Mouse (Mus musculus) liver, embryonic 16.5 days (tissue): ENCODE measurements around the gene Tjp2. TPM values are rescaled to one million over a fixed set of nuclear protein-coding genes. Genes with fewer than 3 reads are reported as not detected.

Source experiments
- ATAC-seq: fragments of 200-750 bp; cut with Nextera tagmentation; 2 replicates; pipeline ENCODE4 v1.8.0; 2017; ENCODE audit warnings: low read depth, mild to moderate bottlenecking, moderate number of reproducible peaks, moderate library complexity
- H3K27ac ChIP-seq: fragments of 300-500 bp; sonication (generic); 2 replicates; pipeline ENCODE4 v1.5.1; 2014; ENCODE audit warnings: mild to moderate bottlenecking, low read length
- H3K27me3 ChIP-seq: fragments of 300-500 bp; sonication (generic); 2 replicates; pipeline ENCODE4 v1.6.1; 2014; ENCODE audit warnings: low read depth, low read length, mixed read lengths; ENCODE audit not compliant: control insufficient read depth, insufficient read depth
- H3K36me3 ChIP-seq: fragments of 300-500 bp; sonication (generic); 2 replicates; pipeline ENCODE4 v1.6.1; 2014; ENCODE audit warnings: mild to moderate bottlenecking; ENCODE audit not compliant: control insufficient read depth, insufficient read depth
- H3K4me1 ChIP-seq: fragments of 300-500 bp; sonication (generic); 2 replicates; pipeline ENCODE4 v1.6.1; 2014; ENCODE audit warnings: low read depth, low read length, mixed read lengths; ENCODE audit not compliant: control insufficient read depth
- H3K4me2 ChIP-seq: fragments of 300-500 bp; sonication (generic); 2 replicates; pipeline ENCODE4 v1.6.1; 2014; ENCODE audit warnings: low read depth, low read length, mixed read lengths
- H3K4me3 ChIP-seq: fragments of 300-500 bp; sonication (generic); 2 replicates; pipeline ENCODE4 v1.5.1; 2014; ENCODE audit warnings: low read depth, mild to moderate bottlenecking, low read length
- H3K9ac ChIP-seq: fragments of 300-500 bp; sonication (generic); 2 replicates; pipeline ENCODE4 v1.6.1; 2014; ENCODE audit warnings: low read depth, low read length
- H3K9me3 ChIP-seq: fragments of 300-500 bp; sonication (generic); replicated peaks from 2 replicates; pipeline ENCODE4 v1.6.1; 2016; ENCODE audit warnings: low read length; ENCODE audit not compliant: control insufficient read depth
- WGBS: fragments of 180-500 bp; shearing (Covaris S2); extraction: QIAGEN DNeasy Blood & Tissue Kit; methylation state at CpG from one replicate; pipeline ENCODE4 v1.1.7; 2014; ENCODE audit not compliant: insufficient replicate concordance; 5-methylcytosine and 5-hydroxymethylcytosine counted together
- polyA plus RNA-seq: library from polyadenylated mRNA; unstranded; fragments of >200 nt; fragmentation: Nextera tagmentation; extraction: Ambion mirVana; gene quantifications from 2 replicates; pipeline ENCODE4 v1.2.1, GENCODE M21; 2015

Tjp2 gene
- polyA plus RNA-seq, 1 experiment from 2014 or later, result 6.6 TPM

GRCm38 (mm10) chr19:24214939-24215338 is 9.9 kb downstream of the Tjp2 start:
- Histone ChIP-seq H3K4me3 (no peak overlapping the region), H3K9me3 (no peaks in the 10 kb centered on the region), H3K9ac (no peak overlapping the region), H3K4me1 (no peaks in the 10 kb centered on the region; the same call in 1 of the 2 replicates), H3K27me3 (no peaks in the 10 kb centered on the region), H3K27ac (no peak overlapping the region), H3K4me2 (no peak overlapping the region), H3K36me3 (no peaks in the 10 kb centered on the region)
- 0 out of 2 replicates have a peak, but pooled peaks have one; percentile 27 for ATAC-seq
- 61% methylated on average over 7 of the region's 7 CpGs for WGBS

GRCm38 (mm10) chr19:24213299-24213698 is 11.5 kb downstream of the Tjp2 start:
- no peaks in the 10 kb centered on the region for H3K27me3 ChIP-seq
- H3K36me3 ChIP-seq, result no peaks in the 10 kb centered on the region
- 36% methylated on average over 7 of the region's 7 CpGs for WGBS
- peak; percentile 32; the same call in 1 of the 2 replicates for ATAC-seq
- H3K9ac ChIP-seq, result no peak overlapping the region
- H3K4me1 ChIP-seq, result no peaks in the 10 kb centered on the region; the same call in 1 of the 2 replicates
- no peak overlapping the region for H3K27ac ChIP-seq
- no peak overlapping the region for H3K4me3 ChIP-seq
- H3K4me2 ChIP-seq, result no peak overlapping the region
- H3K9me3 ChIP-seq, result no peaks in the 10 kb centered on the region

GRCm38 (mm10) chr19:24212552-24213249 is 12.1 kb downstream of the Tjp2 start:
- WGBS, result 65% methylated on average over 12 of the region's 12 CpGs
- no peak for ATAC-seq
- Histone ChIP-seq H3K9me3 (no peaks in the 10 kb centered on the region), H3K9ac (no peak overlapping the region), H3K4me2 (no peak overlapping the region), H3K4me1 (no peaks in the 10 kb centered on the region; the same call in 1 of the 2 replicates), H3K4me3 (no peak overlapping the region), H3K27ac (no peak overlapping the region), H3K27me3 (no peaks in the 10 kb centered on the region), H3K36me3 (no peaks in the 10 kb centered on the region)

DNA sequence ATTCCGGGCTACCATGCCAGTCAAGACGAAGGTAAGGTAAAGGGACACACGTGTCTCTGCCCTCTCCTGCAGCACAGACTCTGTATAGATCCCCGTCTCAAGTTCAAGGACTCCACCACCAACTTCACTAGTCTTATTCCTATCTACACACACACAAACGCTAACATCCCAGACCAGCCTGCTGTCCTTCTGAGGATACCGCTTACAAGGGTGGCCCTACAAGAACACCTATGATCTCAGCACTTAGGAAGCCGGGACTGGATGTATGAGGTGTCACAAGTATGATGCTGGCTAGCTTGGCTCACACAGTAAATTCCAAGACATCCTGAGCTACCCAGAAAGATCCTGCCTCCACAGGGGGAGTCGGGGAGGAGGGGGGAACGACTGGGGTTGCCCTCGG is 13.7 kb downstream of the Tjp2 start:
- no peak for ATAC-seq

GRCm38 (mm10) chr19:24209516-24209915 is 15.3 kb downstream of the Tjp2 start:
- Histone ChIP-seq H3K36me3 (no peaks in the 10 kb centered on the region), H3K4me1 (no peaks in the 10 kb centered on the region; the same call in 1 of the 2 replicates), H3K4me3 (no peak overlapping the region), H3K27ac (no peak overlapping the region), H3K9me3 (no peaks in the 10 kb centered on the region), H3K27me3 (no peaks in the 10 kb centered on the region), H3K4me2 (no peak overlapping the region), H3K9ac (no peak overlapping the region)
- no peak for ATAC-seq
- 84% methylated on average over 15 of the region's 15 CpGs for WGBS

More for the DNA sequence above, 13.7 kb downstream of the Tjp2 start:
- Histone ChIP-seq H3K36me3 (no peaks in the 10 kb centered on the region), H3K27me3 (no peaks in the 10 kb centered on the region), H3K4me2 (no peak overlapping the region), H3K4me3 (no peak overlapping the region), H3K4me1 (no peaks in the 10 kb centered on the region; the same call in 1 of the 2 replicates), H3K27ac (peak overlapping the region; percentile 24; the same call in 1 of the 2 replicates), H3K9me3 (no peaks in the 10 kb centered on the region), H3K9ac (no peak overlapping the region)
- 61% methylated on average over 10 of the region's 10 CpGs for WGBS

DNA sequence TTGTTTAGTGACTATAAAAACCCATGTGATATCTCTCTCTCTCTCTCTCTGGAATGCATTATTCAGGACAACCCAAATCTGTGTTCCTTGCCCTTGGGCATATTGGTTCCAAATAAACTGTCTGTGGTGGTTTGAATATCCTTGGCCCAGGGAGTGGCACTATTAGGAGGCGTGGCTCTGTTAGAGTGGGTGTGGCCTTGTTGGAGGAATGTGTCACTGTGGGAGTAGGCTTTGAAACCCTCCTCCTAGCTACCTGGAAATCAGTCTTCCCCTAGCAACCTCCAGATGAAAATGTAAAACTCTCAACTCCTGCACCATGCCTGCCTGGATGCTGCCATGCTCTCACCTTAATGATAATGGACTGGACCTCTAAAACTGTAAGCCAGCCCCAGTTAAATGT is 16.9 kb downstream of the Tjp2 start:
- H3K4me2 ChIP-seq, result no peak overlapping the region
- H3K27me3 ChIP-seq, result no peaks in the 10 kb centered on the region
- 69% methylated on average over 1 of the region's 1 CpGs for WGBS
- no peaks in the 10 kb centered on the region for H3K9me3 ChIP-seq
- ATAC-seq, result no peak
- no peaks in the 10 kb centered on the region for H3K36me3 ChIP-seq
- no peak overlapping the region for H3K27ac ChIP-seq
- no peak overlapping the region for H3K4me3 ChIP-seq
- no peaks in the 10 kb centered on the region; the same call in 1 of the 2 replicates for H3K4me1 ChIP-seq
- no peak overlapping the region for H3K9ac ChIP-seq

- H3K9ac ChIP-seq, result no peak overlapping the region
- no peak overlapping the region for H3K4me2 ChIP-seq
- H3K4me3 ChIP-seq, result no peak overlapping the region
- H3K4me1 ChIP-seq, result no peaks in the 10 kb centered on the region
- ATAC-seq, result no peak
- H3K27ac ChIP-seq, result no peak overlapping the region
- no peaks in the 10 kb centered on the region for H3K9me3 ChIP-seq
- no peaks in the 10 kb centered on the region for H3K27me3 ChIP-seq
- WGBS, result 27% methylated on average over 1 of the region's 1 CpGs
- no peaks in the 10 kb centered on the region for H3K36me3 ChIP-seq
Measured at GRCm38 (mm10) chr19:24205001-24205400, 19.8 kb downstream of the Tjp2 start.

DNA sequence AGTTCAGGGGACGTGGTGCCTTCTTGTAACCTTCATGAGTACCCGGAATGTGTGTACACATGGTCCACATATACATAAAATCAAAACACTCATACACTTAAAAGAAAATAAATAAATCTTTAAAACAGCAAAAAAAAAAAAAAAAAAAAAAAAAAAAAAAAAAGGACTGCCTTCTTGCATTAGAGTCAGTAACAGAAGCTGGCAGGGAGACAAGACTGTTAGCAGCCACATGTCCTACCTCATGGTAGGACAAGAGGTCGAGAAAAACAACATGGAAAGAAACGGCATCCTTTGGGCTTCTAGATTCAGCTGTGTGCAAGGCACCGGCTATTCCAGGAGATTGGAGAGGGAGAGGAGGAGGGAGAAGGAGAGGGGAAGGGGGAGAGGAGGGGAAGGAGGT is 23.0 kb downstream of the Tjp2 start:
- Histone ChIP-seq H3K27me3 (no peaks in the 10 kb centered on the region), H3K36me3 (no peaks in the 10 kb centered on the region), H3K4me1 (no peaks in the 10 kb centered on the region), H3K4me2 (no peak overlapping the region), H3K4me3 (no peak overlapping the region), H3K9me3 (no peaks in the 10 kb centered on the region), H3K27ac (no peak overlapping the region), H3K9ac (no peak overlapping the region)
- WGBS, result 65% methylated on average over 5 of the region's 5 CpGs
- no peak for ATAC-seq

DNA sequence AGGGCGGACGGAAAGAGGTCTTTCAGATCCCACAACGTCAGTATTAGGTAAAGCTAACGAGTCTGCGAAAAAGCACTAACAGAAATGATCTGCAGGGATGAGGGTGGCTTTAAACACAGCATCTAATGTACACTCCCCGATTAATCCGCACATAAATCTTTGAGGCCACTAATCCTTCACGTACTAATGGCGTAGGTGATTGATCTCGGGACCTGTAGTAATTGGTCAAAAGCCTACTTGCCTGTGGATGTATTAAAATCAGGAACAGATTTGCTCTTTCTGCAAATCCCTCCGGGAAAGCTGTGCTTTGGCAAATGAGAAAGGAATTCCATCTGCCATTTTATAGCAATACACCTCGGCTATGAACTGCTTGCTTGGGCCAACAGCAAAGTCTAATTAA is 24.3 kb downstream of the Tjp2 start:
- Histone ChIP-seq H3K4me2 (no peak overlapping the region), H3K9ac (no peak overlapping the region), H3K36me3 (no peaks in the 10 kb centered on the region), H3K9me3 (no peaks in the 10 kb centered on the region), H3K27ac (no peak overlapping the region), H3K27me3 (no peaks in the 10 kb centered on the region), H3K4me3 (no peak overlapping the region), H3K4me1 (no peaks in the 10 kb centered on the region)
- ATAC-seq, result no peak
- WGBS, result 70% methylated on average over 12 of the region's 12 CpGs
